Mouse (Mus musculus): ENCODE measurements at regions not wholly inside any gene's neighbourhood (a gene's known extent, or its start where the extent isn't known, plus 50 kb on each side); places are given as distances from the start of the nearest gene placed in this dataset.
A peak's percentile ranks its signal among the peaks of the same experiment; 100 is the strongest.

- no peak overlapping the region for H3K27ac ChIP-seq (ENCODE audit: insufficient read depth, low read length)
- WGBS, result 74% methylated on average over 8 of the region's 8 CpGs
- TF ChIP-seq CTCF (IDR thresholded peaks at IDR 0.05; ENCODE audit: extremely low read depth, insufficient read depth, insufficient read length, insufficient replicate concordance), result no peak
These were observed 84.3 kb downstream of the Tmem168 start for GRCm38 (mm10) chr6:13523463-13524202.

GRCm38 (mm10) chr6:13514126-13514525 is 93.8 kb downstream of the Tmem168 start:
- H3K36me3 ChIP-seq (ENCODE audit: control insufficient read depth, insufficient read depth, low read length), result no peaks in the 10 kb centered on the region

More at GRCm38 (mm10) chr6:13523463-13524202, 84.3 kb downstream of the Tmem168 start:
- Histone ChIP-seq H3K27me3 (ENCODE audit: control insufficient read depth, insufficient read depth, low read length) (no peaks in the 10 kb centered on the region), H3K4me1 (ENCODE audit: control insufficient read depth, insufficient read depth, insufficient read length) (no peaks in the 10 kb centered on the region), H3K36me3 (ENCODE audit: control insufficient read depth, insufficient read depth, low read length) (no peaks in the 10 kb centered on the region), H3K4me3 (ENCODE audit: extremely low read depth, insufficient read depth, insufficient read length) (no peak overlapping the region)
- DNase-seq (ENCODE audit: low read depth in 1 of 2, low spot score in 2 of 2), result no peak

GRCm38 (mm10) chr6:13476493-13477129 is 131.3 kb downstream of the Tmem168 start:
- WGBS, result 89% methylated on average over 5 of the region's 5 CpGs
- DNase-seq (ENCODE audit: low read depth in 1 of 2, low spot score in 2 of 2), result no peak
- TF ChIP-seq POLR2A (IDR thresholded peaks at IDR 0.05; ENCODE audit: low read depth, low read length), result no peak
- H3K4me1 ChIP-seq (ENCODE audit: control insufficient read depth, insufficient read depth, insufficient read length), result no peaks in the 10 kb centered on the region
- H3K4me3 ChIP-seq (ENCODE audit: extremely low read depth, insufficient read depth, insufficient read length), result no peak overlapping the region
- H3K27ac ChIP-seq (ENCODE audit: insufficient read depth, low read length), result no peak overlapping the region
- no peaks in the 10 kb centered on the region for H3K36me3 ChIP-seq (ENCODE audit: control insufficient read depth, insufficient read depth, low read length)
- no peaks in the 10 kb centered on the region for H3K27me3 ChIP-seq (ENCODE audit: control insufficient read depth, insufficient read depth, low read length)

More at GRCm38 (mm10) chr6:13514126-13514525, 93.8 kb downstream of the Tmem168 start:
- Histone ChIP-seq H3K4me1 (ENCODE audit: control insufficient read depth, insufficient read depth, insufficient read length) (no peaks in the 10 kb centered on the region), H3K27ac (ENCODE audit: insufficient read depth, low read length) (no peak overlapping the region), H3K27me3 (ENCODE audit: control insufficient read depth, insufficient read depth, low read length) (no peaks in the 10 kb centered on the region), H3K4me3 (ENCODE audit: extremely low read depth, insufficient read depth, insufficient read length) (no peak overlapping the region)
- WGBS, result 76% methylated on average over 3 of the region's 3 CpGs
- TF ChIP-seq CTCF (IDR thresholded peaks at IDR 0.05; ENCODE audit: extremely low read depth, insufficient read depth, insufficient read length, insufficient replicate concordance) (no peak), POLR2A (IDR thresholded peaks at IDR 0.05; ENCODE audit: low read depth, low read length) (no peak)
- no peak for DNase-seq (ENCODE audit: low read depth in 1 of 2, low spot score in 2 of 2)

GRCm38 (mm10) chr6:13449160-13449787 is 158.6 kb downstream of the Tmem168 start:
- Histone ChIP-seq H3K27ac (ENCODE audit: insufficient read depth, low read length) (no peak overlapping the region), H3K27me3 (ENCODE audit: control insufficient read depth, insufficient read depth, low read length) (no peaks in the 10 kb centered on the region), H3K36me3 (ENCODE audit: control insufficient read depth, insufficient read depth, low read length) (no peaks in the 10 kb centered on the region), H3K4me3 (ENCODE audit: extremely low read depth, insufficient read depth, insufficient read length) (no peak overlapping the region), H3K4me1 (ENCODE audit: control insufficient read depth, insufficient read depth, insufficient read length) (no peaks in the 10 kb centered on the region)
- TF ChIP-seq CTCF (IDR thresholded peaks at IDR 0.05; ENCODE audit: extremely low read depth, insufficient read depth, insufficient read length, insufficient replicate concordance), result no peak
- TF ChIP-seq POLR2A (IDR thresholded peaks at IDR 0.05; ENCODE audit: low read depth, low read length), result no peak
- 76% methylated on average over 3 of the region's 3 CpGs for WGBS
- no peak for DNase-seq (ENCODE audit: low read depth in 1 of 2, low spot score in 2 of 2)

GRCm38 (mm10) chr6:13413768-13414167 is 189.0 kb upstream of the Vwde start:
- Histone ChIP-seq H3K27me3 (ENCODE audit: control insufficient read depth, insufficient read depth, low read length) (no peaks in the 10 kb centered on the region), H3K4me1 (ENCODE audit: control insufficient read depth, insufficient read depth, insufficient read length) (no peaks in the 10 kb centered on the region), H3K27ac (ENCODE audit: insufficient read depth, low read length) (no peak overlapping the region), H3K36me3 (ENCODE audit: control insufficient read depth, insufficient read depth, low read length) (no peaks in the 10 kb centered on the region), H3K4me3 (ENCODE audit: extremely low read depth, insufficient read depth, insufficient read length) (no peak overlapping the region)
- TF ChIP-seq CTCF (IDR thresholded peaks at IDR 0.05; ENCODE audit: extremely low read depth, insufficient read depth, insufficient read length, insufficient replicate concordance) (peak; percentile 8; the same call in 1 of the 2 replicates), POLR2A (IDR thresholded peaks at IDR 0.05; ENCODE audit: low read depth, low read length) (no peak)
- no peak for DNase-seq (ENCODE audit: low read depth in 1 of 2, low spot score in 2 of 2)

- no peak for DNase-seq (ENCODE audit: low read depth in 1 of 2, low spot score in 2 of 2)
- H3K27ac ChIP-seq (ENCODE audit: insufficient read depth, low read length), result no peak overlapping the region
- TF ChIP-seq POLR2A (IDR thresholded peaks at IDR 0.05; ENCODE audit: low read depth, low read length), result no peak
- TF ChIP-seq CTCF (IDR thresholded peaks at IDR 0.05; ENCODE audit: extremely low read depth, insufficient read depth, insufficient read length, insufficient replicate concordance), result no peak
- no peak overlapping the region for H3K4me3 ChIP-seq (ENCODE audit: extremely low read depth, insufficient read depth, insufficient read length)
- no peaks in the 10 kb centered on the region for H3K27me3 ChIP-seq (ENCODE audit: control insufficient read depth, insufficient read depth, low read length)
- no peaks in the 10 kb centered on the region for H3K36me3 ChIP-seq (ENCODE audit: control insufficient read depth, insufficient read depth, low read length)
- H3K4me1 ChIP-seq (ENCODE audit: control insufficient read depth, insufficient read depth, insufficient read length), result no peaks in the 10 kb centered on the region
- WGBS, result 86% methylated on average over 3 of the region's 3 CpGs
These were observed 188.3 kb upstream of the Vwde start for GRCm38 (mm10) chr6:13413092-13413491.

GRCm38 (mm10) chr6:13384469-13384868 is 159.7 kb upstream of the Vwde start:
- no peak for DNase-seq (ENCODE audit: low read depth in 1 of 2, low spot score in 2 of 2)
- H3K36me3 ChIP-seq (ENCODE audit: control insufficient read depth, insufficient read depth, low read length), result no peaks in the 10 kb centered on the region
- H3K27ac ChIP-seq (ENCODE audit: insufficient read depth, low read length), result no peak overlapping the region
- WGBS, result 72% methylated on average over 1 of the region's 1 CpGs
- no peaks in the 10 kb centered on the region for H3K27me3 ChIP-seq (ENCODE audit: control insufficient read depth, insufficient read depth, low read length)
- H3K4me3 ChIP-seq (ENCODE audit: extremely low read depth, insufficient read depth, insufficient read length), result no peak overlapping the region
- no peaks in the 10 kb centered on the region for H3K4me1 ChIP-seq (ENCODE audit: control insufficient read depth, insufficient read depth, insufficient read length)
- TF ChIP-seq POLR2A (IDR thresholded peaks at IDR 0.05; ENCODE audit: low read depth, low read length) (no peak), CTCF (IDR thresholded peaks at IDR 0.05; ENCODE audit: extremely low read depth, insufficient read depth, insufficient read length, insufficient replicate concordance) (no peak)

Data from spleen, adult 2 months (tissue).